Mouse (Mus musculus) embryonic fibroblast, embryonic 13.5 days (primary cell): ENCODE results near the gene Tns1.

Experiments used
- CTCF ChIP-seq: IDR thresholded peaks from 2 replicates; pipeline ENCODE4 v1.5.1; 2011; ENCODE audit warnings: mild to moderate bottlenecking, control low read depth, low read length, moderate library complexity, borderline replicate concordance; ENCODE audit not compliant: insufficient read depth
- POLR2A ChIP-seq: IDR thresholded peaks from 2 replicates; pipeline ENCODE4 v1.6.1; 2011; ENCODE audit warnings: low read depth, mild to moderate bottlenecking, control low read depth, low read length, moderate library complexity

- TF ChIP-seq CTCF = no peak
- TF ChIP-seq POLR2A = no peak
Measured at GRCm38 (mm10) chr1:73907166-73907565, 217.1 kb downstream of the Tns1 start.
